Mouse (Mus musculus) megakaryocyte-erythroid progenitor cell, adult 5-6 weeks (primary cell): ENCODE measurements around the gene Olfr457. TPM values are rescaled to one million over a fixed set of nuclear protein-coding genes. Genes with fewer than 3 reads are reported as not detected.
"Not testable (repeated sequence)": the region's sequence is repeated elsewhere in the genome, so short reads cannot be mapped to it uniquely, and the experiment has no call there.

ENCODE experiments used
- ATAC-seq: replicated peaks from 2 replicates; pipeline ENCODE4 v1.8.0; 2016; ENCODE audit warnings: mild to moderate bottlenecking, inconsistent platforms; ENCODE audit not compliant: severe bottlenecking, poor library complexity, low FRiP score, low TSS enrichment
- total RNA-seq, 2 experiments: library from RNA; stranded (forward) in 1 of 2; stranded (reverse) in 1 of 2; fragments of 200-1000, 215-1000 nt in 1 of 2; fragments of >200 nt in 1 of 2; fragmentation: Nextera tagmentation in 1 of 2; gene quantifications; 2 replicates each; pipeline ENCODE4 v1.2.3; 2014 to 2017

Gene Olfr457
- not detected in 2 replicates for total RNA-seq (2014; fragmentation: Nextera tagmentation)
- not detected in 2 replicates for total RNA-seq (2017)

DNA sequence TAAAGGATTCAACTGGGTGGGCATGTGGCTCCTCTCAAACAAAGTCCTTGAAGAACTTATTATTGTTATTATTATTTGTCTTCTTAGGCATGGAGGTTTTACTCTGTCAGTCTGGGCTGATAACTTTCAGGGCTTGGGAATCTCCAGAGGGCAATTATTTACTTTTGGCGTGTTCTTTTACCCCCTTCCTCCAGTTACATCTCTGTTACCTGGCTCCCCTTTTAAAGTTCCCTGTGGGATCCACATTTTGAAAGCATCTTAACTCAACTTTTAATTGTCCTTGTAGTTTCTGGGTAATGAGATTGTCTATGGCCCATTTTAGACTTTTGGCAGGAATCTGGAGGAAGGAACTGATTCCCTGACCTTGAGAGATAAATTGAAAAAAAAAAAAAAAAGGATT is at the start of gene Olfr457:
Gene Olfr457 (minus strand): TSS at position 101 of the 400 bp plus-strand sequence.
- ATAC-seq = no peak

DNA sequence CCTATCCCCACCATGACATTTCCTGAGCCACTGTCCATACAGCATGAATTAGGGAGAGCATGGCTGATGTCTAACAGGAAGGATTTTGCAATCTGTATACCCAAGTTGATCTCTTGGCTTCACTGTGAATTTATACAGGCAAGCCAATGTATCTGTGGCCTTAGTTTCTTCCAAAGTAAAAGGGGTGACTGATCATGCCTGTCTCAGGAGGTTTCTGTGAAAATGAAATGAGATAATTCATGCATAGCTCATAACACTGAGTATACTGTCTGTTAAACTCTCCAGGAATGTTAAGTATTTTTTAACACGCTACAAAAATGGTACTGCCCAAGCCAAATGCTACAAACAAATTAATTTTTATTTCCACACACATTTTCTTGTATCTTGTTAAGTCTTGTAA is 37.3 kb upstream of the Olfr457 start:
- ATAC-seq = no peak

- ATAC-seq = no peak
Observed at GRCm38 (mm10) chr6:42509311-42509710, 33.2 kb upstream of the Olfr457 start.

GRCm38 (mm10) chr6:42503478-42503877 is 27.3 kb upstream of the Olfr457 start:
- no peak for ATAC-seq

DNA sequence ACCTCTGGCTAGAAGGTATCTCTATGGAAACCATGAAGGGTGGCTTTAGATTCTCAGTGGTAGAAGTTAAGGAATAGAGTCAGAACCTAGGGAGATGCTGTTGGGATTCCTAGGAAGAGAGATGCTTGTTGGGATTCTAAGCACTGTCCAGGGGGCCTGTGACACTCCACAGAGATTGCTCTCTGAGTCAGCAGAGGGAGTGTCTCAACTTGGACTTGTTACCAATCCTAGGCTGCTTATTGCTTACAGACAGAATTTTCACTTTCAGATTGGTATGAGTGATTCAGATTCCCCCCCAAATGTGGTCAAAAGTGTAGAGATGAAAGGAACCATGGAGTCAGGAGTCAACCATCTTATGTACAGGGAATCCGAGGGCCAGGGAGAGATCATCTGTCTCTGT is 13.6 kb upstream of the Olfr457 start:
- no peak for ATAC-seq

DNA sequence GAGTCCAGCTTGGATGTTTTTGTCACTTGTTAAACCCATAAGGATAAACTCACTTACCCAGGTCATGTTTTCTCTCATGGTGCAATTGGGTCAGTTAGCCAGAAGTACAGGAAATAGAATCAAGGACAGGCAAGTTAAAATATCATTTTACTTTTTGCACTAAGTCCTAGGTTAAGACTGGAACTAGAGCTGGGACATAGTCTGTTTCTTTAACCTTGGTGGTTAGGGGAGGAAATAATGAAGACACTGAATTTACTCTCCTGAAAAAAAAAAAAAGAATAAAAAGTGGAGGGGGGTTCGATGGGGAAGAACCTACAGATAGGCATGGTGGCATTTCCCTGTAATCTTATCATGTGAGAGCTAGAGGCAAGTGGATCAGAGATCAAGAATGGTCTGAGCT is 11.0 kb upstream of the Olfr457 start, which contains the start of gene Olfr456:
Gene Olfr456 (minus strand): TSS at position 101 of the 400 bp plus-strand sequence.
- ATAC-seq = no peak

GRCm38 (mm10) chr6:42484633-42485032 is 8.5 kb upstream of the Olfr457 start:
- ATAC-seq = no peak

GRCm38 (mm10) chr6:42471298-42471697 is 4.8 kb downstream of the Olfr457 start:
- ATAC-seq = not testable (repeated sequence)

DNA sequence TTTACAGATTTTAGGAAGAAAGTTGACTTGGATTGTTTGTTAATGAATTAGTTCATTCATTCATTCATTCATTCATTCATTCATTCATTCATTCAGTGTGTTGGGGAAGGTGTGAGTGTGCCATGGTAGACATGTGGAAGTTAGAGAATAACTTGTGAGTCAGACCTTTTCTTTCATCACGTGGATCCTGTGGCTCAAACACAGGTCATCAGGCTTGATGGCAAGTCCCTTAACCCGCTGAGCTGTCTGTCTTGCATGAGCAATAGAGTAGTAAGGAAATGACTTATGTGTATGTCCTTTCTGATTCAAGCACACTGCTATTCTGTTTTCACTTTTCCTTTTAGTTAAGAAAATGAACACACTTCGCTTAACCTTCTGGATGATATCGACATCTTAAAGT is 5.6 kb downstream of the Olfr457 start:
- ATAC-seq = no peak

DNA sequence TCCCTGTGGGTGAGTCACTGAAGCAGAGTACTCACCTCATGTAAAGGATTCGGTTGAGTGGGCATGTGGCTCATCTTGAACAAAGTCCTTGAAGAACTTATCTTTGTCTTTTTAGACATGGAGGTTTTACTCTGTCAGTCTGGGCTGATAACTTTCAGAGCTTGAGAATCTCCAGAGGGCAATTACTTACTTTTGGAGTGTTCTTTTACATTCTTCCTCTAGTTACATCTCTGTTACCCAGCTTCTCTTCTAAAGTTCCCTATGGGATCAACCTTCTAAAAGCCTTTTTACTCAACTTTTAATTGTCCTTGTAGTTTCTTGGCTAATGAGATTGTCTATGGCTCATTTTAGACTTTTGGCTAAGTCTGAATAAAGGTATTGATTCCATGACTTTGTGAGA is 11.0 kb downstream of the Olfr457 start, which contains the start of gene Olfr458:
Gene Olfr458 (minus strand): TSS at position 101 of the 400 bp plus-strand sequence.
- no peak for ATAC-seq

DNA sequence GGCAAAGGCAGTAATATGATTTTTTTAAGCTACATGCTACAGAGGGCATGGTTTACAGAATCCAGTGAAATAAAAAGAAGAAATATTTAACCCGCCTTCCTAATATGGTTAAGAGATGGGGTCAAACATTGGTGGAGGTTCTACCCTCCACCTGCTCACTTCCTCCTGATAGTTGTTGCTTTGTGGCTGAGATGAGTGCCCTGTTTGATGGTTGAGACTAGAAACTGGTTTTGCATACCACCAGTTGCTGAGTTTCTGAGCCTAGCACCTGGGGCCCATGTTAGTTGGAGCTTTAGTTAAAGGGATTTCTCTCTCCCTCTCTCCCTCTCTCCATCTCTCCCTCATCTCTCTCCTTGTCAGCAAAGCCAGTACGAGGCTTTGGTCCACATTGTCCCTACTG is 28.8 kb downstream of the Olfr457 start:
- no peak for ATAC-seq

GRCm38 (mm10) chr6:42444491-42444890 is 31.6 kb downstream of the Olfr457 start:
- no peak for ATAC-seq

DNA sequence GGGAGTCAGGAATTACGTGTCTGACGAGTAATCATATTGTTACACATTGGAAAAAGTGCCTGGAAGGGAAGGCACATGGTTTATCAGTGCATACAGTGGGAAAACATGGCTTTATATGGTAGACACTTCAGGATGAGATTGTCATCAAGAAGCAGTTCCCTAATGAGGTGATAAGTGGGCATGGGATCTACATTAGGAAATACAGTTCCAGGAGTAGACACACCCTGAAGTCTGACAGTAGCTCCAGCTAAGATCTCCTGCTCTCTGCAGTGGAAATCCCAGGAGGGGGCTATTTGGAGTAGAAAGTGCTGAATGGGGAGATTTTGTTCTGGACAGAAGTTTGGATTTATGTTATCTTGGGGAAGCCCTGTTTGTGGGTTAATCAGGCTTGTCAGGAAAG is 34.7 kb downstream of the Olfr457 start:
- ATAC-seq = no peak

- no peak for ATAC-seq
Observed at GRCm38 (mm10) chr6:42435490-42435889, 40.6 kb downstream of the Olfr457 start.

DNA sequence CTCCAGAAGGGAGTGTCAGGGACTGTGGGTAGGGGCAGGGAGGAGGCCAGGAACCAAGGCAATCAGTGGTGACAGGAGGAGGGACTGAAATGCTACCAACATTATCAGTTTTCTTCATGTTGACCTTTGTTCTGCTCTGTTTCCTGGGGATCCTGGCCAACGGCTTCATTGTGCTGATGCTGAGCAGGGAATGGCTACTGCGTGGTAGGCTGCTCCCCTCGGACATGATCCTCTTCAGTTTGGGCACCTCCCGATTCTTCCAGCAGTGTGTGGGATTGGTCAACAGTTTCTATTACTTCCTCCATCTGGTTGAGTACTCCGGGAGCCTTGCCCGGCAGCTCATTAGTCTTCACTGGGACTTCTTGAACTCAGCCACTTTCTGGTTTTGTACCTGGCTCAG is 41.7 kb downstream of the Olfr457 start, which contains the start of gene Tas2r126:
Gene Tas2r126 (plus strand): TSS at position 90 of the 400 bp plus-strand sequence.
- peak; percentile 81 for ATAC-seq

- no peak for ATAC-seq
Observed at GRCm38 (mm10) chr6:42433554-42433953, 42.6 kb downstream of the Olfr457 start.

GRCm38 (mm10) chr6:42426337-42426736 is 49.8 kb downstream of the Olfr457 start:
- no peak for ATAC-seq

- ATAC-seq = no peak
Observed at GRCm38 (mm10) chr6:42424472-42424871, 51.7 kb downstream of the Olfr457 start.

GRCm38 (mm10) chr6:42421439-42421838 is 54.7 kb downstream of the Olfr457 start:
- no peak for ATAC-seq

- no peak for ATAC-seq
Observed at GRCm38 (mm10) chr6:42419443-42419842, 56.7 kb downstream of the Olfr457 start.
